Mouse (Mus musculus): ENCODE measurements around the gene Olfr920.

DNA sequence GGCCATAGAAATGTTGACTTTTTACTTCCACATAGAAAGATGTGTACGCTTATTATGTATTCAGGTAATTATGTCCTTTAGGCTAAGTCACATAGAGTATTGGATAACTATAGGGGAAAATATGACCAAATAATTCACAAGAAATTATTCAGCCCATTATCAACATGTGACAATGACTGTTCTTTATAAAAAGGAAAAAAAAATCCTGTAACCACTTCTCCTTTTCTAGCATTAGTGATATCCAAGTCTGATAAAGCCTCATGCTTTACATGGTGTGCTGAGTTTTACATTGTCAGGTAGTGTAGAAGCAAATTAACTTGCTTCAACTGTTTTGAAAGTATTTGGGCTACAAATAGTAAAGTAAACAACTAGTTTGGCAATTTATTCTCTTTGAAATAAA lies 28.1 kb upstream of the Olfr920 start:
- TF ChIP-seq FLI1 (IDR thresholded peaks at IDR 0.05; ENCODE audit: low read length), result no peak
- TF ChIP-seq GATA1 (IDR thresholded peaks at IDR 0.05; ENCODE audit: borderline replicate concordance, low read length), result no peak
